In genomic region chr17:56982013-56982412, GRCm38 (mm10) we compare ENCODE assay signal across 40 mouse cellular contexts. TPM values are rescaled to one million over a fixed set of nuclear protein-coding genes. Genes with fewer than 3 reads are reported as not detected.
A peak's percentile ranks its signal among the peaks of the same experiment; 100 is the strongest.
DNase-seq lines count a peak whose midpoint lies in the region; ATAC-seq lines count a peak whose summit lies in the region.
"Had no signal": no experiment of that assay in that cellular context is flagged by ENCODE, and none has a peak within 500 bp of the region (broad histone marks: within the 10 kb centered on the region; RNA-seq: fewer than 3 reads in every experiment).

TSS of gene Acer1 (minus strand) at chr17:56982126.

- H3K9me3 ChIP-seq in embryonic facial prominence, embryonic 15.5 days (replicated peaks): no peaks in the 10 kb centered on the region
- no peaks in the 10 kb centered on the region for H3K9me3 ChIP-seq in embryonic facial prominence, embryonic 10.5 days
- no peaks in the 10 kb centered on the region for H3K9me3 ChIP-seq in limb, embryonic 15.5 days
- no peaks in the 10 kb centered on the region for H3K9me3 ChIP-seq in limb, embryonic 10.5 days (replicated peaks)
- no peaks in the 10 kb centered on the region for H3K9me3 ChIP-seq in midbrain, embryonic 10.5 days (replicated peaks)
- H3K9me3 ChIP-seq: embryonic facial prominence, embryonic 13.5 days; forebrain, embryonic 15.5 days; G1E; hindbrain, embryonic 10.5 days; hindbrain, embryonic 15.5 days; limb, embryonic 13.5 days; liver, embryonic 13.5 days; neural tube, embryonic 15.5 days had no signal

- no peaks in the 10 kb centered on the region for H3K4me1 ChIP-seq in embryonic facial prominence, embryonic 15.5 days
- H3K4me1 ChIP-seq in embryonic facial prominence, embryonic 10.5 days: no peaks in the 10 kb centered on the region
- no peaks in the 10 kb centered on the region for H3K4me1 ChIP-seq in limb, embryonic 15.5 days
- H3K4me1 ChIP-seq in limb, embryonic 10.5 days: peaks cover 4% of the 10 kb centered on the region; the same call in 1 of the 2 replicates
- no peaks in the 10 kb centered on the region for H3K4me1 ChIP-seq in midbrain, embryonic 10.5 days
- H3K4me1 ChIP-seq: embryonic facial prominence, embryonic 13.5 days; forebrain, embryonic 15.5 days; hindbrain, embryonic 10.5 days; hindbrain, embryonic 15.5 days; neural tube, embryonic 15.5 days had no signal

- H3K36me3 ChIP-seq in embryonic facial prominence, embryonic 15.5 days: no peaks in the 10 kb centered on the region
- no peaks in the 10 kb centered on the region for H3K36me3 ChIP-seq in embryonic facial prominence, embryonic 10.5 days (replicated peaks)
- no peaks in the 10 kb centered on the region for H3K36me3 ChIP-seq in limb, embryonic 15.5 days
- H3K36me3 ChIP-seq in limb, embryonic 10.5 days: no peaks in the 10 kb centered on the region
- no peaks in the 10 kb centered on the region for H3K36me3 ChIP-seq in midbrain, embryonic 10.5 days
- H3K36me3 ChIP-seq: embryonic facial prominence, embryonic 13.5 days; forebrain, embryonic 15.5 days; G1E; hindbrain, embryonic 10.5 days; hindbrain, embryonic 15.5 days; limb, embryonic 13.5 days; liver, embryonic 13.5 days; neural tube, embryonic 15.5 days had no signal

- ATAC-seq in embryonic facial prominence, embryonic 15.5 days (ENCODE audit: insufficient number of reproducible peaks, low FRiP score, low TSS enrichment, low read depth): no peak
- ATAC-seq in limb, embryonic 15.5 days (ENCODE audit: insufficient number of reproducible peaks, low FRiP score, low TSS enrichment, low read depth): no peak
- ATAC-seq in monocyte, adult 5-6 weeks (replicated peaks; ENCODE audit: insufficient number of reproducible peaks, low FRiP score, low TSS enrichment, poor library complexity, severe bottlenecking): 0 out of 2 replicates have a peak, but pooled peaks have one; percentile 15
- ATAC-seq: forebrain, embryonic 15.5 days; inflammation-experienced regulatory T-cells, adult 6 months; lung, postnatal 0 days had no signal

- no peak within 1 kb of the TSS for H3K4me3 ChIP-seq in embryonic facial prominence, embryonic 15.5 days (replicated peaks)
- no peak within 1 kb of the TSS for H3K4me3 ChIP-seq in embryonic facial prominence, embryonic 10.5 days
- H3K4me3 ChIP-seq in limb, embryonic 15.5 days: no peak within 1 kb of the TSS
- H3K4me3 ChIP-seq in limb, embryonic 10.5 days: no peak within 1 kb of the TSS
- H3K4me3 ChIP-seq in midbrain, embryonic 10.5 days: no peak within 1 kb of the TSS
- H3K4me3 ChIP-seq: embryonic facial prominence, embryonic 13.5 days; erythroblast, embryonic 14.5 days; forebrain, embryonic 15.5 days; gastrocnemius, adult 2 months; hindbrain, embryonic 10.5 days; hindbrain, embryonic 15.5 days; limb, embryonic 13.5 days; liver, embryonic 13.5 days; neural tube, embryonic 15.5 days had no signal

- H3K9ac ChIP-seq in embryonic facial prominence, embryonic 15.5 days: no peak within 1 kb of the TSS
- H3K9ac ChIP-seq in limb, embryonic 15.5 days: no peak within 1 kb of the TSS
- H3K9ac ChIP-seq: embryonic facial prominence, embryonic 13.5 days; forebrain, embryonic 15.5 days; hindbrain, embryonic 15.5 days; limb, embryonic 13.5 days; liver, embryonic 13.5 days; neural tube, embryonic 15.5 days had no signal

- no peaks in the 10 kb centered on the region for H3K27me3 ChIP-seq in embryonic facial prominence, embryonic 15.5 days
- H3K27me3 ChIP-seq in embryonic facial prominence, embryonic 10.5 days (replicated peaks; ENCODE audit: low read depth, poor library complexity, severe bottlenecking): no peaks in the 10 kb centered on the region
- no peaks in the 10 kb centered on the region for H3K27me3 ChIP-seq in limb, embryonic 15.5 days
- H3K27me3 ChIP-seq in limb, embryonic 10.5 days (ENCODE audit: low read depth, poor library complexity, severe bottlenecking): no peaks in the 10 kb centered on the region
- H3K27me3 ChIP-seq in midbrain, embryonic 10.5 days (ENCODE audit: low read depth, poor library complexity, severe bottlenecking): no peaks in the 10 kb centered on the region
- H3K27me3 ChIP-seq: embryonic facial prominence, embryonic 13.5 days; forebrain, embryonic 15.5 days; hindbrain, embryonic 15.5 days; limb, embryonic 13.5 days; liver, embryonic 13.5 days; neural tube, embryonic 15.5 days had no signal

- 0 out of 2 replicates have a peak within 1 kb of the TSS, but pooled peaks have one; percentile 22 for H3K27ac ChIP-seq in embryonic facial prominence, embryonic 15.5 days (replicated peaks)
- H3K27ac ChIP-seq in embryonic facial prominence, embryonic 10.5 days (replicated peaks): no peak within 1 kb of the TSS
- H3K27ac ChIP-seq in limb, embryonic 15.5 days: no peak within 1 kb of the TSS; the same call in 1 of the 2 replicates
- no peak within 1 kb of the TSS for H3K27ac ChIP-seq in limb, embryonic 10.5 days
- no peak within 1 kb of the TSS for H3K27ac ChIP-seq in midbrain, embryonic 10.5 days (replicated peaks)
- H3K27ac ChIP-seq: embryonic facial prominence, embryonic 13.5 days; forebrain, embryonic 15.5 days; gastrocnemius, adult 2 months; hindbrain, embryonic 10.5 days; hindbrain, embryonic 15.5 days; limb, embryonic 13.5 days; liver, embryonic 13.5 days; neural tube, embryonic 15.5 days had no signal

- 73% methylated on average over 5 of the region's 5 CpGs for WGBS in embryonic facial prominence, embryonic 15.5 days
- 71% methylated on average over 5 of the region's 5 CpGs for WGBS in embryonic facial prominence, embryonic 10.5 days
- 67% methylated on average over 5 of the region's 5 CpGs for WGBS in limb, embryonic 15.5 days
- 82% methylated on average over 5 of the region's 5 CpGs for WGBS in limb, embryonic 10.5 days
- WGBS in midbrain, embryonic 10.5 days: 76% methylated on average over 5 of the region's 5 CpGs

- DNase-seq in embryonic facial prominence, embryonic 10.5 days (ENCODE audit: low spot score): no peak
- DNase-seq in limb, embryonic 10.5 days (ENCODE audit: low spot score): no peak
- no peak for DNase-seq in midbrain, embryonic 10.5 days (ENCODE audit: low spot score)
- no peak for DNase-seq in gastrocnemius, postnatal 25 days
- DNase-seq: adrenal gland, postnatal 10 days; cerebellum, adult 11-12 months; cerebellum, adult 9-11 months; embryo, embryonic 11 days; gastrocnemius, adult 2 months; kidney, adult 8-10 months; kidney, postnatal 10 days; liver, embryonic 13.5 days; lung, adult 18-20 months; lung, postnatal 4 days; midbrain, embryonic 14.5 days; retina, postnatal 1 day; right cerebral cortex, postnatal 14 days; spleen, adult 18-20 months; thymus, postnatal 4 days had no signal

- H3K4me2 ChIP-seq in embryonic facial prominence, embryonic 15.5 days (replicated peaks): no peak within 1 kb of the TSS
- H3K4me2 ChIP-seq in limb, embryonic 15.5 days: no peak within 1 kb of the TSS
- H3K4me2 ChIP-seq: embryonic facial prominence, embryonic 13.5 days; forebrain, embryonic 15.5 days; hindbrain, embryonic 15.5 days; limb, embryonic 13.5 days; liver, embryonic 13.5 days; neural tube, embryonic 15.5 days had no signal

RNA-seq across cellular contexts. Expression of gene Acer1, which starts in this region (rescaled TPM):
- polyA plus RNA-seq in embryonic facial prominence, embryonic 15.5 days (2015; fragmentation: Nextera tagmentation; extraction: Ambion mirVana): 10.2 and 10.4 TPM in 2 replicates
- polyA plus RNA-seq in embryonic facial prominence, embryonic 10.5 days (2016; fragmentation: Nextera tagmentation; extraction: Ambion mirVana): not detected in 2 replicates
- 20.5 and 24.0 TPM in 2 replicates for polyA plus RNA-seq in limb, embryonic 15.5 days (2015; fragmentation: Nextera tagmentation; extraction: Ambion mirVana)
- not detected in 2 replicates for polyA plus RNA-seq in limb, embryonic 10.5 days (2016; fragmentation: Nextera tagmentation; extraction: Ambion mirVana)
- total RNA-seq in monocyte, adult 5-6 weeks (2017): not detected in 3 replicates
- not detected in 2 replicates for polyA plus RNA-seq in midbrain, embryonic 10.5 days (2016; fragmentation: Nextera tagmentation; extraction: Ambion mirVana)
- total RNA-seq in gastrocnemius, postnatal 25 days (2021): not detected
- total RNA-seq: adrenal gland, postnatal 10 days; G1E; gastrocnemius, adult 2 months; gastrocnemius, postnatal 4 days; layer of hippocampus, postnatal 10 days; left cerebral cortex, adult 18-20 months; left cerebral cortex, postnatal 25 days; megakaryocyte-erythroid progenitor cell, adult 5-6 weeks had no signal
- polyA plus RNA-seq: erythroblast, embryonic 14.5 days; forebrain, embryonic 15.5 days; G1E; heart, postnatal 0 days; hindbrain, embryonic 10.5 days; hindbrain, embryonic 15.5 days; inflammation-experienced regulatory T-cells, adult 6 months; limb, embryonic 13.5 days; liver, embryonic 13.5 days; lung, postnatal 0 days; midbrain, embryonic 14.5 days; neural tube, embryonic 15.5 days; testis, adult 2 months; thymus, postnatal 0 days had no signal

Comparison
In these comparisons a context has a peak if more than half of its experiments do, and no peak if none do; other contexts are left out.
1. RNA of gene Acer1 (polyA plus RNA-seq): 20.5 to 24.0 TPM in limb, embryonic 15.5 days and 10.2 to 10.4 TPM in embryonic facial prominence, embryonic 15.5 days; not detected in midbrain, embryonic 10.5 days, not detected in embryonic facial prominence, embryonic 10.5 days and not detected in limb, embryonic 10.5 days; every median in the first group is over 10 times any median in the second.
2. Peak in ATAC-seq in monocyte, adult 5-6 weeks; RNA of the gene not detected or under 1 TPM.